Mouse (Mus musculus): ENCODE measurements around the gene Gcnt3. TPM values are rescaled to one million over a fixed set of nuclear protein-coding genes. Genes with fewer than 3 reads are reported as not detected.

Gcnt3 gene
- polyA plus RNA-seq, 1 experiment = 0.11 TPM

DNA sequence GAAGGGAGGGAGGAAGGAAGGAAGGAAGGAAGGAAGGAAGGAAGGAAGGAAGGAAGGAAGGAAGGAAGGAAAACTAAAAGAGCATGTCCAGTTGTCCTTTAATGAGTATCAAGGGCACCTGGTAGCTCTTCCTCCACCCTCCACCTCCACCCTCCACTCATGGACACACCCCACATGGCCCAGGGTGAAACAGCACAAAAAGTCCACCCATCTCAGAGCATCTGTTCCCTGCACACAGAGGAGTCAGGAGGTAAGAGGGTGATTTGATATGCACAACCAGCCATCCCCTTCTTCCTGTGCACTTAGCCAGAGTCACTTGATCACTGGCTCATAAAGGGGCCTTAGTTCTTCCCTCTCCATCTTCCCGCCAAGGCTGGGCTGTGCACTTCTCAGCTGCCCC, 5.0 kb upstream of the Gcnt3 start:
- TF ChIP-seq MYOG (IDR thresholded peaks at IDR 0.05; ENCODE audit: control insufficient read depth, extremely low read depth, insufficient read length) (no peak), MYOD1 (IDR thresholded peaks at IDR 0.05; ENCODE audit: control insufficient read depth, insufficient read length, low read depth) (no peak), CEBPB (IDR thresholded peaks at IDR 0.05; ENCODE audit: low read depth) (no peak)
- H3K79me3 ChIP-seq (ENCODE audit: low read depth) = no peaks in the 10 kb centered on the region
- H3K27me3 ChIP-seq (ENCODE audit: control insufficient read depth, insufficient read depth, insufficient read length) = no peaks in the 10 kb centered on the region
- H3K4me3 ChIP-seq (ENCODE audit: insufficient read depth, poor library complexity, severe bottlenecking) = no peak overlapping the region
- H3K79me2 ChIP-seq (ENCODE audit: control insufficient read depth, insufficient read depth) = no peaks in the 10 kb centered on the region
- H3ac ChIP-seq (ENCODE audit: control insufficient read depth, insufficient read length, low read depth) = no peak overlapping the region
- H3K36me3 ChIP-seq (ENCODE audit: control insufficient read depth, insufficient read depth) = no peaks in the 10 kb centered on the region

- Histone ChIP-seq H3K79me3 (ENCODE audit: low read depth) (no peaks in the 10 kb centered on the region), H3K27me3 (ENCODE audit: control insufficient read depth, insufficient read depth, insufficient read length) (no peaks in the 10 kb centered on the region), H3ac (ENCODE audit: control insufficient read depth, insufficient read length, low read depth) (no peak overlapping the region), H3K79me2 (ENCODE audit: control insufficient read depth, insufficient read depth) (no peaks in the 10 kb centered on the region), H3K36me3 (ENCODE audit: control insufficient read depth, insufficient read depth) (no peaks in the 10 kb centered on the region), H3K4me3 (ENCODE audit: insufficient read depth, poor library complexity, severe bottlenecking) (no peak overlapping the region)
- no peak for TF ChIP-seq MYOG (IDR thresholded peaks at IDR 0.05; ENCODE audit: control insufficient read depth, extremely low read depth, insufficient read length)
- TF ChIP-seq FOSL1 (IDR thresholded peaks at IDR 0.05; ENCODE audit: insufficient read depth, low read length, poor library complexity, severe bottlenecking) = no peak
- no peak for TF ChIP-seq MYOD1 (IDR thresholded peaks at IDR 0.05; ENCODE audit: control insufficient read depth, insufficient read length, low read depth)
- no peak for TF ChIP-seq USF1 (IDR thresholded peaks at IDR 0.05; ENCODE audit: low read depth)
- no peak for TF ChIP-seq MAX (IDR thresholded peaks at IDR 0.05)
- TF ChIP-seq CEBPB (IDR thresholded peaks at IDR 0.05; ENCODE audit: low read depth) = no peak
- no peak for TF ChIP-seq CTCF (IDR thresholded peaks at IDR 0.05; ENCODE audit: control insufficient read depth, insufficient read depth, insufficient read length)
Measured at GRCm38 (mm10) chr9:70042137-70042536, 4.2 kb upstream of the Gcnt3 start.

DNA sequence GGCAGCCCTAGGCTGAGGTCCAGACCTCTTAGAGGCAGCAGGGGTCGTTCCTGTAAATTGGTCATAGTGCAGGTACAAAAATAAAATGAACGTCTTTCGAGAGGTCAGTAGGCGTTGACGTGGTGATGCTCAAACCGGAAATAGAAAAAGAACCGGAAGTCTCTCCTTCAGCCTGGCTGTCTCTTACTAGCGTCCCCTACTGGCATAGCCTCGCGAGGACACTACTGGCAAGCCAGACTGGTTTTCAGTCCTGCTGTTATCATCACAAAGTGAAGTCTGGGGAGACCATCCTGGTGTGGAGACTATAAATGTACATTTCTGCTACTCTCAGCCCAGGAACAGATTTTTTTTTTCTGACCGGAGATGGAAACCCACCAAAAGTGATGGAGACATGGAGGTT, 2.7 kb upstream of the Gcnt3 start:
- no peaks in the 10 kb centered on the region for H3K79me3 ChIP-seq (ENCODE audit: low read depth)
- no peaks in the 10 kb centered on the region for H3K79me2 ChIP-seq (ENCODE audit: control insufficient read depth, insufficient read depth)
- no peaks in the 10 kb centered on the region for H3K27me3 ChIP-seq (ENCODE audit: control insufficient read depth, insufficient read depth, insufficient read length)
- no peak overlapping the region for H3ac ChIP-seq (ENCODE audit: control insufficient read depth, insufficient read length, low read depth)
- H3K36me3 ChIP-seq (ENCODE audit: control insufficient read depth, insufficient read depth) = no peaks in the 10 kb centered on the region
- no peak overlapping the region for H3K4me3 ChIP-seq (ENCODE audit: insufficient read depth, poor library complexity, severe bottlenecking)
- no peak for TF ChIP-seq MAX (IDR thresholded peaks at IDR 0.05)
- no peak for TF ChIP-seq FOSL1 (IDR thresholded peaks at IDR 0.05; ENCODE audit: insufficient read depth, low read length, poor library complexity, severe bottlenecking)
- no peak for TF ChIP-seq CTCF (IDR thresholded peaks at IDR 0.05; ENCODE audit: control insufficient read depth, insufficient read depth, insufficient read length)
- TF ChIP-seq MYOG (IDR thresholded peaks at IDR 0.05; ENCODE audit: control insufficient read depth, extremely low read depth, insufficient read length) = no peak
- no peak for TF ChIP-seq CEBPB (IDR thresholded peaks at IDR 0.05; ENCODE audit: low read depth)

DNA sequence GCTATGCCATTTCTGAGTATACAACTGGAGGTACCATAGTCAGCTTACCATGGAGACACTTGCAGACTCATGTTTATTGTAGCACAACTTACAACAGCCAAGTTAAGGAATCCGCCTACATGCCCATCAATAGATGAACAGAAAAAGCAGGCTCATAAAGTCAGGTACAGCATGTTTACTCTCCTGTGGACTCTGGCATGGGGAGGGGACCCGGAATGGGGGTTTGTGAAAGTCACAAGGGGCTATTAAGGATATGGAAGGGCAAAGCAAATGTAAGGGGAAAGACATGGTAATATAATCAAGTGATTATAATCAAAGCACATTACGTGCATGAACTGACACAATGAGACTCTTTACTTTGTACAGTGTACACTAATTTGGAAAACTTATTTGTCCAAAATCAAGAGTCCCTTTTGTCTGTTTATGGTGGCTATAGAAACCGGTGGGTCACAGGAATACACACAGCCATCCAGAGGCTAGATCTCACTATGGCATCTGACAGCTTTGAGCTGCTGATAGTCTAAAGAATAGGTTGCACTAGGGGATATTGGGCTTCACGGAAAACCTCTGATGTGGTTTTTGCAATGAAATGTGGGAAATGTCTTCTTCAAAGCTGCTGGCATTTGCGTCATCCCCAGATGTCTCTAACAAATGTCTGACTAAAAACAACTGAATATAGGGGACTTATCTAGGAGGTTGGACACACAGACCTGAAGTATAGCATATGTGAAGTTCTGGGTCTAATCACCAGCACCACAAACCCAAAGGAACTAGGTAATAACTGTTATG, 1.9 kb upstream of the Gcnt3 start:
- Histone ChIP-seq H3K4me3 (ENCODE audit: insufficient read depth, poor library complexity, severe bottlenecking) (no peak overlapping the region), H3K27me3 (ENCODE audit: control insufficient read depth, insufficient read depth, insufficient read length) (no peaks in the 10 kb centered on the region), H3ac (ENCODE audit: control insufficient read depth, insufficient read length, low read depth) (no peak overlapping the region), H3K79me2 (ENCODE audit: control insufficient read depth, insufficient read depth) (no peaks in the 10 kb centered on the region), H3K36me3 (ENCODE audit: control insufficient read depth, insufficient read depth) (no peaks in the 10 kb centered on the region), H3K79me3 (ENCODE audit: low read depth) (no peaks in the 10 kb centered on the region)
- TF ChIP-seq FOSL1 (IDR thresholded peaks at IDR 0.05; ENCODE audit: insufficient read depth, low read length, poor library complexity, severe bottlenecking) (no peak), CEBPB (IDR thresholded peaks at IDR 0.05; ENCODE audit: low read depth) (no peak), MYOG (IDR thresholded peaks at IDR 0.05; ENCODE audit: control insufficient read depth, extremely low read depth, insufficient read length) (no peak), CTCF (IDR thresholded peaks at IDR 0.05; ENCODE audit: control insufficient read depth, insufficient read depth, insufficient read length) (no peak), USF1 (IDR thresholded peaks at IDR 0.05; ENCODE audit: low read depth) (no peak), MYOD1 (IDR thresholded peaks at IDR 0.05; ENCODE audit: control insufficient read depth, insufficient read length, low read depth) (no peak), MAX (IDR thresholded peaks at IDR 0.05) (no peak)

- TF ChIP-seq MYOG (IDR thresholded peaks at IDR 0.05; ENCODE audit: control insufficient read depth, extremely low read depth, insufficient read length) = no peak
- TF ChIP-seq USF1 (IDR thresholded peaks at IDR 0.05; ENCODE audit: low read depth) = no peak
- no peak for TF ChIP-seq MAX (IDR thresholded peaks at IDR 0.05)
- TF ChIP-seq FOSL1 (IDR thresholded peaks at IDR 0.05; ENCODE audit: insufficient read depth, low read length, poor library complexity, severe bottlenecking) = no peak
- TF ChIP-seq CEBPB (IDR thresholded peaks at IDR 0.05; ENCODE audit: low read depth) = no peak
- no peak for TF ChIP-seq CTCF (IDR thresholded peaks at IDR 0.05; ENCODE audit: control insufficient read depth, insufficient read depth, insufficient read length)
- TF ChIP-seq MYOD1 (IDR thresholded peaks at IDR 0.05; ENCODE audit: control insufficient read depth, insufficient read length, low read depth) = peak; percentile 25
- Histone ChIP-seq H3K36me3 (ENCODE audit: control insufficient read depth, insufficient read depth) (no peaks in the 10 kb centered on the region), H3ac (ENCODE audit: control insufficient read depth, insufficient read length, low read depth) (no peak overlapping the region)
Measured at GRCm38 (mm10) chr9:70036646-70037045, 1.2 kb downstream of the Gcnt3 start.

DNA sequence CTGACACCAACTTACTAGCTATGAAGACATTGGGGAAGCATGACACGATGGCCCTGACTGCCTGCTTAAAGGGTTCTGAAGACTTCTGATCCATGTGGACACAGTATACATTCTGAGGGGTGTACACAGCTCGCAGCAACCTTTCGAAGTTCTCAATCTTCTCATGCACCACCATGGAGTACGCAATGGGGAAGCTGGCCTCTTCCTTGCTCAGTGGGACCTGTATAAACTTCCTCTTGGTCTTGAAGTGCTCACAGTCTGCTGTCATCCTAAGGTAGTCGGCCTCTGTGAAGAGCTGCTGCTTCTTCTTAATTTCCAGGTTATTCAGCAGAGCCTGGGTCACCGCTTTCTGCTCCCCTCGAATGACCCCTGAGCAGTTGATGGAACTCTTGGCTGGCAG, 3.2 kb downstream of the Gcnt3 start:
- Histone ChIP-seq H3K36me3 (ENCODE audit: control insufficient read depth, insufficient read depth) (no peaks in the 10 kb centered on the region), H3K79me2 (ENCODE audit: control insufficient read depth, insufficient read depth) (no peaks in the 10 kb centered on the region), H3ac (ENCODE audit: control insufficient read depth, insufficient read length, low read depth) (no peak overlapping the region), H3K27me3 (ENCODE audit: control insufficient read depth, insufficient read depth, insufficient read length) (no peaks in the 10 kb centered on the region), H3K79me3 (ENCODE audit: low read depth) (no peaks in the 10 kb centered on the region), H3K4me3 (ENCODE audit: insufficient read depth, poor library complexity, severe bottlenecking) (no peak overlapping the region)
- TF ChIP-seq CTCF (IDR thresholded peaks at IDR 0.05; ENCODE audit: control insufficient read depth, insufficient read depth, insufficient read length) (no peak), FOSL1 (IDR thresholded peaks at IDR 0.05; ENCODE audit: insufficient read depth, low read length, poor library complexity, severe bottlenecking) (no peak), USF1 (IDR thresholded peaks at IDR 0.05; ENCODE audit: low read depth) (no peak), MAX (IDR thresholded peaks at IDR 0.05) (no peak), MYOD1 (IDR thresholded peaks at IDR 0.05; ENCODE audit: control insufficient read depth, insufficient read length, low read depth) (no peak), CEBPB (IDR thresholded peaks at IDR 0.05; ENCODE audit: low read depth) (no peak), MYOG (IDR thresholded peaks at IDR 0.05; ENCODE audit: control insufficient read depth, extremely low read depth, insufficient read length) (no peak)

More at GRCm38 (mm10) chr9:70036646-70037045, 1.2 kb downstream of the Gcnt3 start:
- Histone ChIP-seq H3K79me3 (ENCODE audit: low read depth) (no peaks in the 10 kb centered on the region), H3K27me3 (ENCODE audit: control insufficient read depth, insufficient read depth, insufficient read length) (no peaks in the 10 kb centered on the region), H3K79me2 (ENCODE audit: control insufficient read depth, insufficient read depth) (no peaks in the 10 kb centered on the region), H3K4me3 (ENCODE audit: insufficient read depth, poor library complexity, severe bottlenecking) (no peak overlapping the region)

Measured in C2C12 (cell line).